Mouse (Mus musculus): Measurements from ENCODE around the gene Gpr88.

DNA sequence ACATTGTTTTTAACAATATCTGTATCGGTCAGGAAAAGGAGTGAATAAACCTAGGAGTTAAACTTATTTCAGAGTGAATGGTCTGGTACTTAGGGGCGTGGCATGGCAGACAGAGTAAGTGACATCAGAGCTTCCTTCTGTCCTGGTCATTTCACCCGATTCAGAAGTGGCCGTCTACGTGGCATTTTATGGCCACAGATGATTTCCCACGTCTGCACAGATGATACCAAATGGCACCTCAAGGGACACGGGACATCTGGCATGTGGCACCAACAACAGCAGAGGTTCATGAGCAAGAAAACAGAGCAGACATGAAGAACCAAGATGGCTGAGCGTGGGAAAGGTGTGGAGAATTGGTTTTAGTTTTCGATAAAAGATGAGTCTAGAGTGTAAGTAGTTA, 48.7 kb downstream of the Gpr88 start:
- TF ChIP-seq CTCF (conservative IDR thresholded peaks at IDR 0.05 in 1 of 2, IDR thresholded peaks at IDR 0.05 in 1 of 2; ENCODE audit: low read depth in 2 of 2, low read length in 2 of 2) (no peak), MXI1 (IDR thresholded peaks at IDR 0.05; ENCODE audit: low read depth, low read length) (no peak), EP300 (IDR thresholded peaks at IDR 0.05; ENCODE audit: low read length) (no peak), JUND (conservative IDR thresholded peaks at IDR 0.05; ENCODE audit: low read depth, low read length) (no peak), CHD2 (IDR thresholded peaks at IDR 0.05; ENCODE audit: low read length) (no peak)
